Mouse (Mus musculus) E14TG2a.4 (cell line): ENCODE measurements at regions not wholly inside any gene's neighbourhood (a gene's known extent, or its start where the extent isn't known, plus 50 kb on each side); places are given as distances from the start of the nearest gene placed in this dataset.

Experiments
- H3K27me3 ChIP-seq: 2 replicates; pipeline ENCODE4 v1.6.1; 2014; ENCODE audit warnings: low read length, control low read depth; ENCODE audit not compliant: insufficient read depth
- H3K36me3 ChIP-seq: 2 replicates; pipeline ENCODE4 v1.6.1; 2014; ENCODE audit warnings: low read length, control low read depth; ENCODE audit not compliant: insufficient read depth
- H3K4me1 ChIP-seq: replicated peaks from 2 replicates; pipeline ENCODE4 v1.6.1; 2014; ENCODE audit warnings: low read depth, low read length, control low read depth
- H3K4me3 ChIP-seq: replicated peaks from 2 replicates; pipeline ENCODE4 v1.5.1; 2014; ENCODE audit warnings: mild to moderate bottlenecking, low read length
- H3K9me3 ChIP-seq: 2 replicates; pipeline ENCODE4 v1.6.1; 2014; ENCODE audit warnings: low read length, control low read depth
- CTCF ChIP-seq: conservative IDR thresholded peaks from 2 replicates; pipeline ENCODE4 v1.5.1; 2014; ENCODE audit warnings: low read length
- NANOG ChIP-seq: IDR thresholded peaks from 2 replicates; pipeline ENCODE4 v1.6.1; 2014; ENCODE audit warnings: borderline replicate concordance, low read length, mixed read lengths
- POU5F1 ChIP-seq: IDR thresholded peaks from 2 replicates; pipeline ENCODE4 v1.6.1; 2014; ENCODE audit warnings: low read length, borderline replicate concordance

DNA sequence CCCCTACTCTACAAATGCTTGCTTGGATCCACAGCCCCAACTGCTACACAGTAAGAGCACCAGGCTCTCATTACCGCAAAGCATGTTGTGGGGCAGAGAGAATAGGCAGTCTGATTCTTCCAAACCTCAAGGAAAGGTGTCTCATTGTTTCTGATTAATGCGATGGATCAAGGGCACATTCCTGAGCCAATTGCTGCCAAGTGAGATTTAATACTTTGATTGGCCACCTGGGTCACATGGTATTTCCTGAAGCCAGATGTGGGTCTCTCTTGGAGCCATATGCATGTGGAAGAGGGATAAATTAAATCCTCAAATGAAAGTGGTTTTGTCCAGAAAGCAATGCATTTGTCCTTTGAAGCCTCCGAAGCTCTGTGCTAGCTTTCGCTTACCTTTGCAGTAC is 166.3 kb downstream of the Nr2f2 start:
- Histone ChIP-seq H3K36me3 (no peaks in the 10 kb centered on the region), H3K4me3 (no peak overlapping the region), H3K4me1 (peaks cover 6% of the 10 kb centered on the region), H3K9me3 (no peaks in the 10 kb centered on the region), H3K27me3 (no peaks in the 10 kb centered on the region)
- TF ChIP-seq CTCF (no peak), NANOG (no peak), POU5F1 (no peak)

DNA sequence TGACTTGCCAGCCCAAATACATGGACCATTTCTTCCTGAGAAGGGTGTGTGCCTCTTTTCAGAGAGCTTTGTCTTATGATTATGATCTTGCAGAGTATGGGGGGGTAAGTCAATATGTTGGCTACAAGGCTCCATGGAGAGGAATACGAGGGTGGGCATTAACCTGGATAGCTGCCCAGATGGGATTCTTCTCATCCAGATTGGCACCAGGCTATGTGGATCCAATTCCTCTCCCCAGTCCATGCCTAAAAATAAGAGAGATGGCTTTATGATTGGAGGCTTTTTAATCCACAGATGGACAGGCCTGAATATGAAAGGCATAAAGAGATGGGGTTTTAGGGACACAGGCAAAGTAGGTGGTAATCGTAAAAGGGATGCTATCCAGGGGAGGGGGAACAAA is 187.6 kb downstream of the Nr2f2 start:
- peaks cover 4% of the 10 kb centered on the region; the same call in 1 of the 2 replicates for H3K27me3 ChIP-seq
- no peaks in the 10 kb centered on the region for H3K4me1 ChIP-seq
- no peak overlapping the region for H3K4me3 ChIP-seq
- no peaks in the 10 kb centered on the region for H3K36me3 ChIP-seq
- no peaks in the 10 kb centered on the region for H3K9me3 ChIP-seq
- TF ChIP-seq CTCF (no peak), POU5F1 (no peak), NANOG (no peak)

DNA sequence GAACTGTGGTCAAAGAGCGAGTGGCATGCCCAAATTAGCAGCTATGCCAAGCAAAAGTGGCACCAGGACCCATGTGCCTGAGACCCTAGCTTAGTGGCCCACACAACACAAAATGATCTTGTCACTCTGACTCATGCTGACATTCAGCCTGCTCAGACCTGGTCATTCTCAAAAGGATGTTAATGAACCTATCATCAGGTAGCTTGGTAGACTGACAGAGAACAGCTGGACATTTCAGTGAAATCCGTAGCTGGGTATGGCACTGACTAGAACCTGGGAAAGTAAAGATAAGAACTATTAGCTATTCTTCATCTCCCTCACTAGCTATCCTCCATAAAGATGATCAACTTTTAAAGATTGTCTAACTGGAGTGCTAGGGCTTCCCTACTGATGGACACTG is 188.5 kb downstream of the Nr2f2 start:
- no peak for TF ChIP-seq POU5F1
- no peak for TF ChIP-seq NANOG
- no peak for TF ChIP-seq CTCF
- H3K9me3 ChIP-seq, result no peaks in the 10 kb centered on the region
- no peaks in the 10 kb centered on the region for H3K36me3 ChIP-seq
- H3K4me1 ChIP-seq, result no peaks in the 10 kb centered on the region
- H3K27me3 ChIP-seq, result peaks cover 4% of the 10 kb centered on the region; the same call in 1 of the 2 replicates
- H3K4me3 ChIP-seq, result no peak overlapping the region

DNA sequence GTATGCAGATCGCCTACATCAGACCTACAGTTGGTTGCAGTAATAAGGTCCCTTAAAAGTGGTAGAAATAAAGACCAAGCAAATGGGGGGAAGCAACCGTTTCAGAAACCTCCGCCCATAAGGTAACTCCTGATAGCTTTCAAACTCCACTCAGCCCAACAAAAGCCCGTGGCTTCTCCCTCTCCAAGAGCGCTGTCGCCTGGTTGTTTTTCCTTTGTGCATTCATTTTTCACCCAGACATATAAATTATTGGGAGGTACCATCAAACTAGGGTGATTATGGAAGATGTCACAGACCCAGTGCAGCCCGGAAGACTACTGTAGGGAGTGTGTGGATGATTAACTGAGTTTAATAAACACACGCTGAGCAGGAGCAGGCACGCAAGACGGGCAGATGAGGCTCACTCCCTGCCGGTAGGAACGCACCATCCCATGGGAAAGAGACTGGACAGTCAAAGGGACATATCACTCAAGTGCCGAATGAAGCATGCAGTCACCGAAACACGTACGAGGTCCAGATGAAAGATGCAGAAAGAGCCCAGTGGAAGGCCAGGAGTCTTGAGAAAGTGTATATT is 189.8 kb downstream of the Nr2f2 start:
- no peak for TF ChIP-seq CTCF
- no peak for TF ChIP-seq NANOG
- no peak for TF ChIP-seq POU5F1
- Histone ChIP-seq H3K9me3 (no peaks in the 10 kb centered on the region), H3K4me3 (no peak overlapping the region), H3K27me3 (peaks cover 4% of the 10 kb centered on the region; the same call in 1 of the 2 replicates), H3K4me1 (no peaks in the 10 kb centered on the region), H3K36me3 (no peaks in the 10 kb centered on the region)

DNA sequence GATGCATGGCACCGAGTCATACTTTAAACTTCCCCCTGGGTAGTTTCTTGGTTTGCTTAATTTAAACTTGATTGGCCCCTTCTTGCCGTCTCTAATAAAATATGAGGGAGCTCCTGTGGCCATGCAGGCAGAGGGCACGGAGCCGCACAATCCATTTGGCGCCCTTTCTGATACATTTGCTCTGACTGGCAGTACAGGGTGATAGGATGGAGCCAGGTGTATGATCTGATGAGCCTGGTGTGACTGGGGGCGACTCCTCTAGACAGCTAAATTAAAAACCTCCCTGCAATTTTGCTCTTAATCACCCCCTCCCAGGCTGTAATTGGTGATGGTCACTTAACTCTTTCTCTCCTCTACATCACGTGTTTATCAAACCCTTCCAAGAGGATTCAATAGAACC is 190.4 kb downstream of the Nr2f2 start:
- H3K4me1 ChIP-seq, result no peaks in the 10 kb centered on the region
- no peaks in the 10 kb centered on the region for H3K9me3 ChIP-seq
- H3K4me3 ChIP-seq, result no peak overlapping the region
- no peak for TF ChIP-seq NANOG
- no peak for TF ChIP-seq POU5F1
- no peak for TF ChIP-seq CTCF
- H3K36me3 ChIP-seq, result no peaks in the 10 kb centered on the region
- peaks cover 4% of the 10 kb centered on the region; the same call in 1 of the 2 replicates for H3K27me3 ChIP-seq

DNA sequence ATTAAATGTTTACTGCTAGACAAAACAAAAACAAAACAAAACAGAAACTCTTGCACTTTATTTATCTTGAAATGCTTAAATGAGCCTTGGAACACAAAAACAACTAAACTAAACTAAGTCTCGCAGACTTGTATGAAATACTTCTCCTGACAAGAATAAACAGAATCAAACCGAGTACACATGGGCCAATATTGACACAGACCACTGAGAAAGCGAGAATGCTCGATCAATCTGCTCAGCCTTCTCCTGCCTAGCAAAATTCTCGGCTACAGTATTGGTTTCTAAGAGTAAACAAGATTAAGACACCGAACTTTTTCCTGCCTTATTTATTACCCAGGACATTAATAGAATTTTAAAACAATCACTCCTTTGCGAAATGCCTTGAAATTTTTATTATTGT is 194.1 kb downstream of the Nr2f2 start:
- no peaks in the 10 kb centered on the region for H3K36me3 ChIP-seq
- H3K27me3 ChIP-seq, result 0 out of 2 replicates have a peak, but pooled peaks cover under 1% of the 10 kb centered on the region
- no peak overlapping the region for H3K4me3 ChIP-seq
- H3K4me1 ChIP-seq, result no peaks in the 10 kb centered on the region
- TF ChIP-seq CTCF (no peak), NANOG (no peak), POU5F1 (no peak)
- no peaks in the 10 kb centered on the region for H3K9me3 ChIP-seq

DNA sequence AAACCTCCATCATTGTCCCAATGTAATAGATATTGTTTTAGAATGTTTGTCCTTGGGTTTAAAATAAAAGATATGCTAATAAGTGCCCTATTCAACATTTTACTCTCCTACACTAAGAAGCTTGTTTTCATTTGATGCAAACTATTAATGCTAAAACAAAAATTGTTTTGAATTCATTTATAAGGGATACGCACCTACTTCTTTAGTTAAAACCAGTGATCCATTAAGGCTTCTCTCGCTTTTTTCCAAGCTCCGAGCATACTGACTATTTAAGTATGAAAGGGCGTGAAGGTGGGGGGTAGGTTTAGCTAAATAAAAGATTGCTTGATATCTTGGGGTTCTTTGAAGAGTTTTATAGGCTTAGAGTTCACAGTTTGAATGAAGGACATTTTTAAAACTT is 195.1 kb downstream of the Nr2f2 start:
- Histone ChIP-seq H3K27me3 (no peaks in the 10 kb centered on the region), H3K9me3 (no peaks in the 10 kb centered on the region), H3K36me3 (no peaks in the 10 kb centered on the region), H3K4me1 (no peaks in the 10 kb centered on the region), H3K4me3 (no peak overlapping the region)
- TF ChIP-seq POU5F1, result no peak
- TF ChIP-seq NANOG, result no peak
- no peak for TF ChIP-seq CTCF

DNA sequence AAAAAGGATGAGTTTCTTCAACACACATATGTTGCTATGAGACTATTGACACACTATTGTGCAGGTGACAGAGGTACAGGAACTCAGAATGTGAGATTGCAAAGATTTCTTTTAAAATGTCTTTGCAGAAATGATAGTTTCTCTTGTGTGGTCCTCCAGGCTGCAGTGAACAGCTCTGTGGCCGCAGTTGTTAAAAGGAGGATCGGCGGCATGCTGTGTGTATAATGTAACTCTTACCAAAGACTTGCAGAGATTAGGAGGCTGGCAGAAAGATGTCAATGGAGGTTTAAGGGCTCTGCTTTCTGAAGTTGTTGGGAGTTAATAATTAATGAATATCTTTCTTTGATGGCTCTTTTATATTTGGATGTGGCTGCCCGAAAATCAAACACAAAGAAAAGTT is 198.5 kb downstream of the Nr2f2 start:
- no peaks in the 10 kb centered on the region for H3K36me3 ChIP-seq
- no peaks in the 10 kb centered on the region for H3K4me1 ChIP-seq
- no peak for TF ChIP-seq POU5F1
- TF ChIP-seq NANOG, result no peak
- TF ChIP-seq CTCF, result no peak
- H3K4me3 ChIP-seq, result no peak overlapping the region
- no peaks in the 10 kb centered on the region for H3K9me3 ChIP-seq
- no peaks in the 10 kb centered on the region for H3K27me3 ChIP-seq

DNA sequence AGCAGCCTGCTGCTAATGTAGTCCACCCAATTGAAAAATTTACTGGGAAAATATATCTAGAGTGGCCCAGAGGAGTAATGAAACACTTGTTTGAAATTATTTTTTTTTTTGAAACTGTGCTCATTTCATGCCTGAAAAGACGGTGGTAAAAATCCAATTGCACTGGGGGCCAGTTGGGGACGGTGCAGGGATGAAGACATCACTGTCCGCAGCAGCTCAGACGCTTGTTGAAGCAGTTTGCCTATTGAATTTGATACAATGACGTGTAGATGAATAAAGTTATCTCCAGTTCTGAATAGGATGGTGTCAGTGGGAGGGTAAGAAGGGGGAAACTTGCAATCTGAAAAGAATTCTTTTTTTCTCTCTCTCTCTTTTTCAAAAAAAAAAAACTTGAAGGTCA is 200.5 kb downstream of the Nr2f2 start:
- H3K4me1 ChIP-seq, result no peaks in the 10 kb centered on the region
- H3K36me3 ChIP-seq, result no peaks in the 10 kb centered on the region
- TF ChIP-seq POU5F1 (no peak), NANOG (no peak), CTCF (no peak)
- no peaks in the 10 kb centered on the region for H3K27me3 ChIP-seq
- H3K9me3 ChIP-seq, result no peaks in the 10 kb centered on the region
- H3K4me3 ChIP-seq, result no peak overlapping the region
